Mouse (Mus musculus) mouse trophoblast stem cell (cell line): Measurements from ENCODE around the gene Kctd18.

Source experiments
- in situ Hi-C, 2 experiments: fragments of 300-500 bp; cut with MseI, MboI; formaldehyde crosslinking; loops; 2 replicates in 1 of 2; 3 replicates in 1 of 2; pipeline ENCODE4 v1.15.1; 2025

Gene Kctd18

GRCm38 (mm10) chr1:57905912-57906311 lies 112.8 kb downstream of the Kctd18 start:
- in situ Hi-C loops, result no loop called here
